Mouse (Mus musculus): Measurements from ENCODE around the gene Rnf225. TPM values are rescaled to one million over a fixed set of nuclear protein-coding genes. Genes with fewer than 3 reads are reported as not detected.
"Not testable (repeated sequence)": the region's sequence is repeated elsewhere in the genome, so short reads cannot be mapped to it uniquely, and the experiment has no call there.

Rnf225 gene
- polyA plus RNA-seq, 1 experiment from 2014 or later, result 0.69 TPM

DNA sequence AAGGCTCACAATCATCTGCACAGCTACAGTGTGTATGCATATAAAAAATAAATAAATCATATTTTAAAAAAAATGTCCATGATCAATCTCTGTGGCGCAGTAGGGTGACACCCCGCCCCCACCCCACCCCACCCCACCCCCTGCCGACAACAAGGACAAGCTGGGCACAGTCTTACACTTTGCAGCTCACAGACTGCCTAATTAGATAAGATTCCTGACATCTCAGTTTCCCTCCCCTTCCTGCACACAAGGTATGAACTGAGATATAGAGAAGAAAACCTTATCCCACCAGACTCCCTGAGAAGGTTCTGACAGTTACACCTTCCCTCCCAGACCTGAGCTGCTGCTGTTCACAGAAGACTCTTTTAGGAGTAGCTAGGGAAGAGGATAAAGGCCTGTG is 7.6 kb downstream of the Rnf225 start:
- Histone ChIP-seq H3K36me3 (replicated peaks; ENCODE audit: control insufficient read depth, insufficient read depth, low read depth, low read length) (no peaks in the 10 kb centered on the region), H3K27me3 (ENCODE audit: control insufficient read depth, insufficient read depth, low read length) (no peaks in the 10 kb centered on the region), H3K9me3 (replicated peaks; ENCODE audit: control insufficient read depth, low read length) (no peaks in the 10 kb centered on the region), H3K9ac (replicated peaks; ENCODE audit: low read length) (no peak overlapping the region), H3K4me3 (ENCODE audit: low read depth, low read length) (no peak overlapping the region), H3K4me1 (ENCODE audit: control insufficient read depth, insufficient read depth, low read length) (no peaks in the 10 kb centered on the region), H3K4me2 (ENCODE audit: low read depth, low read length) (no peak overlapping the region), H3K27ac (replicated peaks; ENCODE audit: low read depth, low read length) (no peak overlapping the region)
- ATAC-seq (replicated peaks; ENCODE audit: insufficient number of reproducible peaks, low FRiP score, low TSS enrichment, low read depth) (no peak), DNase-seq (ENCODE audit: low spot score) (no peak)
- WGBS, result 76% methylated on average over 3 of the region's 3 CpGs

- not testable (repeated sequence) for H3K4me2 ChIP-seq (ENCODE audit: low read depth, low read length); H3K4me3 ChIP-seq (ENCODE audit: low read depth, low read length); DNase-seq (ENCODE audit: low spot score); H3K9ac ChIP-seq (replicated peaks; ENCODE audit: low read length); ATAC-seq (replicated peaks; ENCODE audit: insufficient number of reproducible peaks, low FRiP score, low TSS enrichment, low read depth); H3K9me3 ChIP-seq (replicated peaks; ENCODE audit: control insufficient read depth, low read length); H3K36me3 ChIP-seq (replicated peaks; ENCODE audit: control insufficient read depth, insufficient read depth, low read depth, low read length); H3K4me1 ChIP-seq (ENCODE audit: control insufficient read depth, insufficient read depth, low read length); H3K27ac ChIP-seq (replicated peaks; ENCODE audit: low read depth, low read length); H3K27me3 ChIP-seq (ENCODE audit: control insufficient read depth, insufficient read depth, low read length)
- WGBS, result 91% methylated on average over 3 of the region's 4 CpGs
Observed at GRCm38 (mm10) chr7:12937254-12937803, 10.1 kb downstream of the Rnf225 start.

GRCm38 (mm10) chr7:12940599-12940998 is 13.4 kb downstream of the Rnf225 start:
- H3K4me2 ChIP-seq (ENCODE audit: low read depth, low read length), result no peak overlapping the region
- H3K27ac ChIP-seq (replicated peaks; ENCODE audit: low read depth, low read length), result no peak overlapping the region
- H3K27me3 ChIP-seq (ENCODE audit: control insufficient read depth, insufficient read depth, low read length), result no peaks in the 10 kb centered on the region
- H3K4me1 ChIP-seq (ENCODE audit: control insufficient read depth, insufficient read depth, low read length), result no peaks in the 10 kb centered on the region
- WGBS, result 85% methylated on average over 4 of the region's 4 CpGs
- H3K9ac ChIP-seq (replicated peaks; ENCODE audit: low read length), result no peak overlapping the region
- ATAC-seq (replicated peaks; ENCODE audit: insufficient number of reproducible peaks, low FRiP score, low TSS enrichment, low read depth), result no peak
- no peaks in the 10 kb centered on the region for H3K9me3 ChIP-seq (replicated peaks; ENCODE audit: control insufficient read depth, low read length)
- no peak for DNase-seq (ENCODE audit: low spot score)
- H3K4me3 ChIP-seq (ENCODE audit: low read depth, low read length), result no peak overlapping the region
- no peaks in the 10 kb centered on the region for H3K36me3 ChIP-seq (replicated peaks; ENCODE audit: control insufficient read depth, insufficient read depth, low read depth, low read length)

DNA sequence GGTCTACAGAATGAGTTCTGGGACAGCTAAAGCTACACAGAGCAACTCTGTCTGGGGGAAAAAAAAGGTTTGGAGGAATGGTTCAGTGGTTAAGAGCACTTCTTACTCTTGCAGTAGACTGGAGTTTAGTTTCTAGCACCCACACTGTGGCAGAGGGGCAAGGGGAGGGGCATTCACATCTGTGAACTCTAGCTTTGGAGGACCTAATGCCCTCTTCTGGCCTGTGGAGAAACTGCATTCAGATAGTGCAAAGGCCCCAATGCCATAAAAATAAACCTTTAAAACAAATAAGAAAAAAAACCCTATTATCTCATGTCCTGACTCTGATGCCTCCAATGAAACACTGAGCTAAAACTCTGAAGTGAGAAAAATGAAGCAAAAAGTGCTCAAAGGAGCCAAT is 16.3 kb downstream of the Rnf225 start:
- Histone ChIP-seq H3K4me2 (ENCODE audit: low read depth, low read length) (no peak overlapping the region), H3K27ac (replicated peaks; ENCODE audit: low read depth, low read length) (no peak overlapping the region), H3K9ac (replicated peaks; ENCODE audit: low read length) (no peak overlapping the region), H3K36me3 (replicated peaks; ENCODE audit: control insufficient read depth, insufficient read depth, low read depth, low read length) (no peaks in the 10 kb centered on the region), H3K4me3 (ENCODE audit: low read depth, low read length) (no peak overlapping the region), H3K4me1 (ENCODE audit: control insufficient read depth, insufficient read depth, low read length) (no peaks in the 10 kb centered on the region), H3K27me3 (ENCODE audit: control insufficient read depth, insufficient read depth, low read length) (no peaks in the 10 kb centered on the region), H3K9me3 (replicated peaks; ENCODE audit: control insufficient read depth, low read length) (no peaks in the 10 kb centered on the region)
- ATAC-seq (replicated peaks; ENCODE audit: insufficient number of reproducible peaks, low FRiP score, low TSS enrichment, low read depth), result no peak
- DNase-seq (ENCODE audit: low spot score), result peak; percentile 20

GRCm38 (mm10) chr7:12949032-12949871 is 22.0 kb downstream of the Rnf225 start:
- no peaks in the 10 kb centered on the region for H3K27me3 ChIP-seq (ENCODE audit: control insufficient read depth, insufficient read depth, low read length)
- 8% methylated on average over 35 of the region's 35 CpGs for WGBS
- peak overlapping the region; percentile 63 for H3K27ac ChIP-seq (replicated peaks; ENCODE audit: low read depth, low read length)

DNA sequence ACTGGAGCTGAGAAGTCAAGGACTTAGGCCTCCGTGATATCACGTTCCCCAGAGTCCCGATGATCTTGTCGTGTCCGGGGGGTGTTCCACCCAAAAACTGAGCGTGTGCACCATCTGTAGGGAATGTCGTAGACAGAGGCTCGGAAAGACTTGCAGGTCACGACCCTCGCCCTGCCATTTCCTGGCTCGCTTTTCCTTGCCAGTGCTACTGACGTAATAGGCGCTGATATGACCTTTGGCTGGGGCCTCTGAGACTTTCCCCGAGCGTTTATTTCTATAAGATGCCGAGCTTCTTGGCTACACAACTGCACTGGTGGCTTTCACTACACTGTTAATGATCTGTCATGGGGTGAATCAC is 22.6 kb downstream of the Rnf225 start:
- peak overlapping the region; percentile 38 for H3K4me3 ChIP-seq (ENCODE audit: low read depth, low read length)
- WGBS, result 7% methylated on average over 16 of the region's 16 CpGs
- H3K4me2 ChIP-seq (ENCODE audit: low read depth, low read length), result peak overlapping the region; percentile 66
- no peak for DNase-seq (ENCODE audit: low spot score)
- peak overlapping the region; percentile 63 for H3K27ac ChIP-seq (replicated peaks; ENCODE audit: low read depth, low read length)
- H3K9me3 ChIP-seq (replicated peaks; ENCODE audit: control insufficient read depth, low read length), result no peaks in the 10 kb centered on the region
- H3K36me3 ChIP-seq (replicated peaks; ENCODE audit: control insufficient read depth, insufficient read depth, low read depth, low read length), result no peaks in the 10 kb centered on the region
- H3K27me3 ChIP-seq (ENCODE audit: control insufficient read depth, insufficient read depth, low read length), result no peaks in the 10 kb centered on the region
- ATAC-seq (replicated peaks; ENCODE audit: insufficient number of reproducible peaks, low FRiP score, low TSS enrichment, low read depth), result no peak
- H3K9ac ChIP-seq (replicated peaks; ENCODE audit: low read length), result peak overlapping the region; percentile 67
- H3K4me1 ChIP-seq (ENCODE audit: control insufficient read depth, insufficient read depth, low read length), result no peaks in the 10 kb centered on the region

More at GRCm38 (mm10) chr7:12949032-12949871, 22.0 kb downstream of the Rnf225 start:
- Histone ChIP-seq H3K4me2 (ENCODE audit: low read depth, low read length) (peak overlapping the region; percentile 66), H3K4me3 (ENCODE audit: low read depth, low read length) (peak overlapping the region; percentile 38), H3K9ac (replicated peaks; ENCODE audit: low read length) (peak overlapping the region; percentile 67), H3K9me3 (replicated peaks; ENCODE audit: control insufficient read depth, low read length) (no peaks in the 10 kb centered on the region), H3K36me3 (replicated peaks; ENCODE audit: control insufficient read depth, insufficient read depth, low read depth, low read length) (no peaks in the 10 kb centered on the region), H3K4me1 (ENCODE audit: control insufficient read depth, insufficient read depth, low read length) (no peaks in the 10 kb centered on the region)
- DNase-seq (ENCODE audit: low spot score), result peak; percentile 99
- ATAC-seq (replicated peaks; ENCODE audit: insufficient number of reproducible peaks, low FRiP score, low TSS enrichment, low read depth), result peak; percentile 97

GRCm38 (mm10) chr7:12954896-12955295 is 27.7 kb downstream of the Rnf225 start:
- Histone ChIP-seq H3K27ac (replicated peaks; ENCODE audit: low read depth, low read length) (no peak overlapping the region), H3K27me3 (ENCODE audit: control insufficient read depth, insufficient read depth, low read length) (no peaks in the 10 kb centered on the region), H3K4me3 (ENCODE audit: low read depth, low read length) (no peak overlapping the region), H3K9me3 (replicated peaks; ENCODE audit: control insufficient read depth, low read length) (no peaks in the 10 kb centered on the region), H3K9ac (replicated peaks; ENCODE audit: low read length) (no peak overlapping the region), H3K36me3 (replicated peaks; ENCODE audit: control insufficient read depth, insufficient read depth, low read depth, low read length) (no peaks in the 10 kb centered on the region), H3K4me2 (ENCODE audit: low read depth, low read length) (no peak overlapping the region), H3K4me1 (ENCODE audit: control insufficient read depth, insufficient read depth, low read length) (no peaks in the 10 kb centered on the region)
- DNase-seq (ENCODE audit: low spot score) (no peak), ATAC-seq (replicated peaks; ENCODE audit: insufficient number of reproducible peaks, low FRiP score, low TSS enrichment, low read depth) (no peak)
- 64% methylated on average over 3 of the region's 3 CpGs for WGBS

- H3K4me3 ChIP-seq (ENCODE audit: low read depth, low read length), result no peak overlapping the region
- no peak overlapping the region for H3K4me2 ChIP-seq (ENCODE audit: low read depth, low read length)
- no peaks in the 10 kb centered on the region for H3K4me1 ChIP-seq (ENCODE audit: control insufficient read depth, insufficient read depth, low read length)
- ATAC-seq (replicated peaks; ENCODE audit: insufficient number of reproducible peaks, low FRiP score, low TSS enrichment, low read depth) (no peak), DNase-seq (ENCODE audit: low spot score) (no peak)
- H3K9me3 ChIP-seq (replicated peaks; ENCODE audit: control insufficient read depth, low read length), result no peaks in the 10 kb centered on the region
- no peaks in the 10 kb centered on the region for H3K27me3 ChIP-seq (ENCODE audit: control insufficient read depth, insufficient read depth, low read length)
- no peak overlapping the region for H3K9ac ChIP-seq (replicated peaks; ENCODE audit: low read length)
- H3K36me3 ChIP-seq (replicated peaks; ENCODE audit: control insufficient read depth, insufficient read depth, low read depth, low read length), result no peaks in the 10 kb centered on the region
- WGBS, result 74% methylated on average over 5 of the region's 5 CpGs
- no peak overlapping the region for H3K27ac ChIP-seq (replicated peaks; ENCODE audit: low read depth, low read length)
Observed at GRCm38 (mm10) chr7:12957511-12957910, 30.3 kb downstream of the Rnf225 start.
